Mouse (Mus musculus): Measurements from ENCODE around the gene Wasf2.

- TF ChIP-seq CTCF (IDR thresholded peaks at IDR 0.05) (no peak), POLR2A (IDR thresholded peaks at IDR 0.05; ENCODE audit: insufficient read depth, low read depth, low read length) (no peak)
Observed at GRCm38 (mm10) chr4:133179258-133179657, 49.0 kb downstream of the Wasf2 start.

Measured in heart, adult 2 months (tissue).